Mouse (Mus musculus) ES-Bruce4 (cell line): ENCODE results near the gene Slc37a4. TPM values are rescaled to one million over a fixed set of nuclear protein-coding genes. Genes with fewer than 3 reads are reported as not detected.
A peak's percentile ranks its signal among the peaks of the same experiment; 100 is the strongest.
"Not testable (repeated sequence)": the region's sequence is repeated elsewhere in the genome, so short reads cannot be mapped to it uniquely, and the experiment has no call there.

Experiments used
- H3K27ac ChIP-seq: 2 replicates; pipeline ENCODE4 v1.5.1; 2012; ENCODE audit warnings: low read length, inconsistent platforms; ENCODE audit not compliant: insufficient read depth
- H3K27me3 ChIP-seq: 2 replicates; pipeline ENCODE4 v1.6.1; 2012; ENCODE audit warnings: mild to moderate bottlenecking, low read length, inconsistent platforms; ENCODE audit not compliant: control insufficient read depth, poor library complexity, insufficient read depth, severe bottlenecking
- H3K36me3 ChIP-seq: 2 replicates; pipeline ENCODE4 v1.6.1; 2012; ENCODE audit warnings: inconsistent platforms, mild to moderate bottlenecking, low read length, moderate library complexity; ENCODE audit not compliant: control insufficient read depth, poor library complexity, insufficient read depth, severe bottlenecking
- H3K4me1 ChIP-seq: one replicate; pipeline ENCODE4 v1.8.1; 2011; ENCODE audit warnings: low read length; ENCODE audit not compliant: control insufficient read depth, insufficient read depth
- H3K4me3 ChIP-seq: 2 replicates; pipeline ENCODE4 v1.5.1; 2011; ENCODE audit warnings: low read depth, mild to moderate bottlenecking, low read length
- H3K9ac ChIP-seq: 2 replicates; pipeline ENCODE4 v1.6.1; 2012; ENCODE audit warnings: low read depth, mild to moderate bottlenecking, inconsistent platforms; ENCODE audit not compliant: poor library complexity, severe bottlenecking
- H3K9me3 ChIP-seq: replicated peaks from 2 replicates; pipeline ENCODE4 v1.6.1; 2012; ENCODE audit warnings: mild to moderate bottlenecking, low read length, inconsistent platforms; ENCODE audit not compliant: control insufficient read depth, poor library complexity, insufficient read depth, severe bottlenecking
- CTCF ChIP-seq: IDR thresholded peaks from one replicate; pipeline ENCODE4 v1.8.1; 2011; ENCODE audit warnings: low read depth, low read length
- EP300 ChIP-seq: IDR thresholded peaks from 2 replicates; pipeline ENCODE4 v1.6.1; 2011; ENCODE audit warnings: low read depth, low read length; ENCODE audit not compliant: insufficient read depth
- POLR2A ChIP-seq: IDR thresholded peaks from one replicate; pipeline ENCODE4 v1.8.1; 2011; ENCODE audit warnings: low read length; ENCODE audit not compliant: insufficient read depth
- polyA plus RNA-seq: library from polyadenylated mRNA; stranded (reverse); fragments of >200 nt; gene quantifications from 2 replicates; pipeline ENCODE4 v1.2.4, GENCODE M21; 2011; ENCODE audit warnings: low read depth; ENCODE audit not compliant: missing spikeins, insufficient read depth, insufficient read length

Gene Slc37a4
- polyA plus RNA-seq, 1 experiment = 7.7 TPM

GRCm38 (mm10) chr9:44435747-44436146 lies 39.1 kb downstream of the Slc37a4 start:
- TF ChIP-seq POLR2A (no peak), EP300 (no peak), CTCF (no peak)
- H3K27ac ChIP-seq = no peak overlapping the region

GRCm38 (mm10) chr9:44440961-44441360 lies 44.3 kb downstream of the Slc37a4 start, which contains the start of gene Foxr1:
Gene Foxr1, minus strand, starts transcription at chr9:44441136.
- no peaks in the 10 kb centered on the region for H3K36me3 ChIP-seq
- no peaks in the 10 kb centered on the region for H3K27me3 ChIP-seq
- no peaks in the 10 kb centered on the region for H3K9me3 ChIP-seq
- 0 out of 2 replicates have a peak within 1 kb of the TSS, but pooled peaks have one; percentile 3 for H3K9ac ChIP-seq
- H3K4me3 ChIP-seq = peak within 1 kb of the TSS; percentile 26
- H3K27ac ChIP-seq = no peak within 1 kb of the TSS
- no peaks in the 10 kb centered on the region for H3K4me1 ChIP-seq
- TF ChIP-seq CTCF = no peak
- TF ChIP-seq POLR2A = no peak
- TF ChIP-seq EP300 = no peak

More at GRCm38 (mm10) chr9:44435747-44436146, 39.1 kb downstream of the Slc37a4 start:
- Histone ChIP-seq H3K9me3 (no peaks in the 10 kb centered on the region), H3K27me3 (no peaks in the 10 kb centered on the region), H3K4me1 (no peaks in the 10 kb centered on the region), H3K36me3 (no peaks in the 10 kb centered on the region), H3K9ac (no peak overlapping the region), H3K4me3 (no peak overlapping the region)

- H3K27me3 ChIP-seq, H3K9me3 ChIP-seq, H3K27ac ChIP-seq, H3K36me3 ChIP-seq, H3K9ac ChIP-seq, H3K4me1 ChIP-seq, H3K4me3 ChIP-seq: not testable (repeated sequence)
Observed at GRCm38 (mm10) chr9:44444402-44445025, 47.9 kb downstream of the Slc37a4 start.

GRCm38 (mm10) chr9:44450387-44450786 lies 53.7 kb downstream of the Slc37a4 start:
- Histone ChIP-seq H3K4me3 (no peak overlapping the region), H3K9me3 (no peaks in the 10 kb centered on the region)
- no peak for TF ChIP-seq CTCF
- TF ChIP-seq POLR2A = no peak
- TF ChIP-seq EP300 = no peak

More at GRCm38 (mm10) chr9:44450387-44450786, 53.7 kb downstream of the Slc37a4 start:
- Histone ChIP-seq H3K9ac (no peak overlapping the region), H3K36me3 (no peaks in the 10 kb centered on the region), H3K27me3 (no peaks in the 10 kb centered on the region), H3K27ac (no peak overlapping the region), H3K4me1 (no peaks in the 10 kb centered on the region)

Other genes with a start within 250 kb of the Slc37a4 start
- 58.8 and 62.0 TPM in 2 replicates for gene Cbl, start 162.8 kb upstream of the Slc37a4 start, polyA plus RNA-seq
- not detected in 2 replicates for gene Ccdc153, start 156.2 kb upstream of the Slc37a4 start, polyA plus RNA-seq
- gene Pdzd3, start 145.4 kb upstream of the Slc37a4 start, polyA plus RNA-seq = not detected in 2 replicates
- gene Nlrx1, start 128.3 kb upstream of the Slc37a4 start, polyA plus RNA-seq = 1.6 and 2.3 TPM in 2 replicates
- 0.62 and 1.3 TPM in 2 replicates for gene Abcg4, start 108.2 kb upstream of the Slc37a4 start, polyA plus RNA-seq
- gene Hinfp, start 91.2 kb upstream of the Slc37a4 start, polyA plus RNA-seq = 24.8 and 27.8 TPM in 2 replicates
- 5.1 and 7.0 TPM in 2 replicates for gene C2cd2l, start 76.6 kb upstream of the Slc37a4 start, polyA plus RNA-seq
- 13.7 and 17.4 TPM in 2 replicates for gene Dpagt1, start 70.8 kb upstream of the Slc37a4 start, polyA plus RNA-seq
- 173 and 202 TPM in 2 replicates for gene H2afx, start 62.2 kb upstream of the Slc37a4 start, polyA plus RNA-seq
- gene Hmbs, start 52.6 kb upstream of the Slc37a4 start, polyA plus RNA-seq = 76.5 and 80.3 TPM in 2 replicates
- 26.7 and 30.5 TPM in 2 replicates for gene Vps11, start 35.2 kb upstream of the Slc37a4 start, polyA plus RNA-seq
- gene Hyou1, start 17.4 kb upstream of the Slc37a4 start, polyA plus RNA-seq = 114 and 147 TPM in 2 replicates
- gene Rps25, start 10.3 kb downstream of the Slc37a4 start, polyA plus RNA-seq = 4,348 and 4,428 TPM in 2 replicates
- 83.0 and 89.8 TPM in 2 replicates for gene Trappc4, start 10.7 kb downstream of the Slc37a4 start, polyA plus RNA-seq
- gene Ccdc84, start 21.7 kb downstream of the Slc37a4 start, polyA plus RNA-seq = 13.7 and 14.3 TPM in 2 replicates
- 1.3 and 1.8 TPM in 2 replicates for gene Foxr1, start 44.3 kb downstream of the Slc37a4 start, polyA plus RNA-seq
- 1.7 and 2.5 TPM in 2 replicates for gene Upk2, start 58.1 kb downstream of the Slc37a4 start, polyA plus RNA-seq
- gene Bcl9l, start 86.0 kb downstream of the Slc37a4 start, polyA plus RNA-seq = 22.6 and 25.6 TPM in 2 replicates
- not detected in 2 replicates for gene Cxcr5, start 165.0 kb downstream of the Slc37a4 start, polyA plus RNA-seq
- 165 and 176 TPM in 2 replicates for gene Ddx6, start 208.0 kb downstream of the Slc37a4 start, polyA plus RNA-seq